Mouse (Mus musculus) gastrocnemius, postnatal 25 days (tissue): ENCODE data around the gene Gm45140. TPM values are rescaled to one million over a fixed set of nuclear protein-coding genes. Genes with fewer than 3 reads are reported as not detected.
"Not testable (repeated sequence)": the region's sequence is repeated elsewhere in the genome, so short reads cannot be mapped to it uniquely, and the experiment has no call there.

Experiments
- DNase-seq: peaks from one replicate; pipeline ENCODE4 v3.0.0; 2022
- total RNA-seq, 2 experiments: library from RNA; stranded (reverse); gene quantifications; 1 replicate in 1 of 2; 2 replicates in 1 of 2; pipeline ENCODE4 v1.2.3; 2021

The Gm45140 gene
- total RNA-seq, 2 experiments from 2014 or later, result 0.59 TPM; not detected in 1

- no peak for DNase-seq
Measured at GRCm38 (mm10) chr6:87776663-87777062, 58.9 kb downstream of the Gm45140 start.

- no peak for DNase-seq
Measured at GRCm38 (mm10) chr6:87775588-87776245, 59.9 kb downstream of the Gm45140 start.

- DNase-seq, result no peak
Measured at GRCm38 (mm10) chr6:87774909-87775308, 60.7 kb downstream of the Gm45140 start.

- no peak for DNase-seq
Measured at GRCm38 (mm10) chr6:87774466-87774865, 61.1 kb downstream of the Gm45140 start.

- no peak for DNase-seq
Measured at GRCm38 (mm10) chr6:87770626-87771025, 65.0 kb downstream of the Gm45140 start.

GRCm38 (mm10) chr6:87764296-87764695 is 71.3 kb downstream of the Gm45140 start:
- not testable (repeated sequence) for DNase-seq

- no peak for DNase-seq
Measured at GRCm38 (mm10) chr6:87763376-87764280, 72.0 kb downstream of the Gm45140 start.

- no peak for DNase-seq
Measured at GRCm38 (mm10) chr6:87762161-87762560, 73.4 kb downstream of the Gm45140 start.

GRCm38 (mm10) chr6:87759850-87760249 is 75.7 kb downstream of the Gm45140 start:
- DNase-seq, result no peak

GRCm38 (mm10) chr6:87759404-87759803 is 76.2 kb downstream of the Gm45140 start:
- DNase-seq, result no peak

GRCm38 (mm10) chr6:87756896-87757295 is 78.7 kb downstream of the Gm45140 start:
- no peak for DNase-seq

- no peak for DNase-seq
Measured at GRCm38 (mm10) chr6:87755196-87755595, 80.4 kb downstream of the Gm45140 start.

- no peak for DNase-seq
Measured at GRCm38 (mm10) chr6:87751574-87751973, 84.0 kb downstream of the Gm45140 start.

GRCm38 (mm10) chr6:87750184-87750910 is 85.2 kb downstream of the Gm45140 start:
- DNase-seq, result no peak

- no peak for DNase-seq
Measured at GRCm38 (mm10) chr6:87748531-87748930, 87.1 kb downstream of the Gm45140 start.

- DNase-seq, result no peak
Measured at GRCm38 (mm10) chr6:87748078-87748477, 87.5 kb downstream of the Gm45140 start.

- peak; percentile 73 for DNase-seq
Measured at GRCm38 (mm10) chr6:87746849-87747248, 88.7 kb downstream of the Gm45140 start.

- DNase-seq, result peak; percentile 39
Measured at GRCm38 (mm10) chr6:87746059-87746458, 89.5 kb downstream of the Gm45140 start.

- no peak for DNase-seq
Measured at GRCm38 (mm10) chr6:87745301-87745700, 90.3 kb downstream of the Gm45140 start.

GRCm38 (mm10) chr6:87744632-87745031 is 91.0 kb downstream of the Gm45140 start:
- no peak for DNase-seq

GRCm38 (mm10) chr6:87743281-87743680 is 92.3 kb downstream of the Gm45140 start:
- peak; percentile 49 for DNase-seq

GRCm38 (mm10) chr6:87742804-87743203 is 92.8 kb downstream of the Gm45140 start:
- no peak for DNase-seq

GRCm38 (mm10) chr6:87741978-87742377 is 93.6 kb downstream of the Gm45140 start:
- no peak for DNase-seq
